Mouse (Mus musculus) inflammation-experienced regulatory T-cells (primary cell): ENCODE measurements around the gene Cerk. TPM values are rescaled to one million over a fixed set of nuclear protein-coding genes. Genes with fewer than 3 reads are reported as not detected.

ENCODE experiments used
- polyA plus RNA-seq, 2 experiments: library from polyadenylated mRNA; unstranded; fragments of 100-300 nt; shearing (Covaris generic); gene quantifications; one replicate each; pipeline ENCODE4 v1.2.1; 2017

Gene Cerk
- polyA plus RNA-seq, result 10 to 100 TPM; 20.5 to 21.6 TPM

DNA sequence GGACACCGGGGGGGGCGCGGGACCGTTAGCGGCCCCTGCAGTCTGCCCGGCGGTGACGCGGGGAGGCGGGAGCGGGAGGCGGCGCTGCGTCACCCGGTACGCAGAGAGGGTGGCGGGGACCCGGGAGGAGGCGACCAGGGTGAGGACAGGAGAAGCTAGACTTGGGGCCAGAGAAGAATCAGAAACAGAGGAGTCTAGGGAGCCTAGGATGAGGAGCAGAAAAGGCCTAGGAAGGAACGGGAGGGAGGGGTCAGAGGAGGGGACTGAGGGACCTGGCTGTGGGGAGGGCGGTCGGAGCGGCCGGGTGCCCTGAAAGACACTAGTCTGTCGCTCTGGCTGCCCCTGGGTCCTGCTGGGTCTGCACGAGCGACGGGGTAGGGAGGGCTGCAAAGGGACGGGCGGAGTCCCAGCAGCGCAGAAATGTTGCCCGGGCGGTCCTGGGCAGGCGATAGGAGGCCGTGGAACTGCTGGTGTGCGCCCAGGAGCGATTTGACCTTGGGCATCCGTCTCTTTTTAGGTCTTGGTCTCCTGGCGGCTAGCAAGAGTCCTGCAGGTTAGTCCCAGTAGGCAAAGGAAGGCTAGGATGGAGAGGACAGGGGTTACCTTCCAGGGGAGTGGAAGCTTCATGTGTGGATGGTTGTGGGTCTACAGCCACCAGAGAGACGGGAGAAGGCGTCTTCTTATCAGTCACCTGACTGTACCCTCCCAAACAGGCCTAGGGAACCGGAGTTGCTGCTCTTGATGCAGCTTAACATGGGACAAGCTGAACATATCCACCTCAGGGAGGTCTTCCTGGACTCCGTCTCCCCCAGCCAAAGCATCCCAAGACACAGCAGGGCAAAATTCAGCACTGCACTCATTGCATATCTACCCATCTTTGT is at the start of gene Cerk:
Gene Cerk, minus strand, starts transcription at position 453 of the 881 bp plus-strand sequence.

DNA sequence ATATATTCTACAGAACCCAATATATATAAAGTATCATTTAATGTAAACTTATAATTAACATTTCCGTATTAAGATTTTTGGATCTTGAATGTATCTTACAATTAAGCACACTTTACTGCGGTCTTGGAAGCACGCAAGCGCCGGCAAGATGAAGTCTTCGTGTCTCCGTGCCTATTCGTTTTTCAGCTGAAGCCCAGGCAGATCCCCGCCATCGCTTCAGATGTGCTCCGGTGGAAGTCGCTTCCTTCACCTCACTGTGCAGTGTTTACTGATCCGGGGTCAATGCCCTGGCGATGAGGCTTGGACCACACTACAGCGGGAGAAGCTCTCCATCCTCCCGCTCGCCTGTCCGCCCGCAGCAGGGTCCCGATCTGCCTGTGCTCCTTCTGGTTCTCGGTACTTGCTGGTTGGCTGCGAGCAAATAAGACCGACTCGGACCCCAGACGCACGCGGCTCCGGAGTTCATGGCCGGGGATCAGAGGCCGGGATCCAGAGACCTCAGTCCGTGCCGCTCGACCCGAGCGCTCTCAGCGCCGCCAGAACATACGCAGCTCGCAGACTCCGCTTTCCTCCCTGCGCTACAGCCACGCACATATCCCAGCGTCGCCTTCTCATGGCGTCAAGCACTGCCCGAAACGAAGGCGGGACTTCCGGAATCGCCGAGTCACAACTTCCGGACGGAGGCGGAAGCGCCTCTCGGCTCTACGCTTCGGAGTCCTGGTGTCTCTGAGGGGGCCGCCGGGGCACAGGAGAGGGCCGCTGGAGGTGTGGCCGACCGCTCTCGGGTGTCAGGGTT is 28.0 kb upstream of the Cerk start, which contains the start of gene Tbc1d22a:
Gene Tbc1d22a, plus strand, starts transcription at position 707 of the 796 bp plus-strand sequence.

Other genes with a start within 250 kb of the Cerk start
- 1 to 10 TPM; 8.9 to 9.5 TPM for gene Celsr1, start 152.4 kb downstream of the Cerk start, polyA plus RNA-seq
- 100 to 1,000 TPM in 1 of 2 experiments, 10 to 100 TPM in 1; 88.4 to 143 TPM for gene Gramd4, start 128.4 kb downstream of the Cerk start, polyA plus RNA-seq
- gene Tbc1d22a, start 28.3 kb upstream of the Cerk start, polyA plus RNA-seq, result 10 to 100 TPM; 17.0 to 17.1 TPM